Mouse (Mus musculus): Measurements from ENCODE around the gene Supt5. TPM values are rescaled to one million over a fixed set of nuclear protein-coding genes. Genes with fewer than 3 reads are reported as not detected.

Supt5 gene
- total RNA-seq, 2 experiments from 2014 or later = 52.8 to 52.9 TPM

DNA sequence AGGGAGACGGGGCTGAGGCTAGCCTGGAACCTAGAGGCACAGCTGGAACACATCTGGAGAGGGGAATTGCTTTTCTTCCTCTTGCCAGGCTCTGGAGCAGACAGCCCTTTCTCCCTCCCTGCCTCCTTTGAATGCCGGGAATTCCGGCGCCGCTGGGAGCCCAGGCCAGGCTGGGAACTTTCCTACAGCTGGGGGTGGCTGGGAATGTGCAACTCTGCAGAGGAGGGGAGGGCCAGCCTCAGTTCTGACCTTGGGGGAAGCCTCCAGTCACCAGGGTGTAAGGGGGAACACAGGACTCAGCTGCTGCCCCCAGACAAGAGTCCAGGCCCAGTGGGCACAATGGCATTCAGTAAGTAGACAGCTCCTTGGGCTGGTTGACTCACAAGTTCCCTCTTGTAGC, 18.4 kb upstream of the Supt5 start:
- peak; percentile 69 for DNase-seq (ENCODE audit: low spot score)
- intact Hi-C loops (cut with DNase I) = no loop called here

DNA sequence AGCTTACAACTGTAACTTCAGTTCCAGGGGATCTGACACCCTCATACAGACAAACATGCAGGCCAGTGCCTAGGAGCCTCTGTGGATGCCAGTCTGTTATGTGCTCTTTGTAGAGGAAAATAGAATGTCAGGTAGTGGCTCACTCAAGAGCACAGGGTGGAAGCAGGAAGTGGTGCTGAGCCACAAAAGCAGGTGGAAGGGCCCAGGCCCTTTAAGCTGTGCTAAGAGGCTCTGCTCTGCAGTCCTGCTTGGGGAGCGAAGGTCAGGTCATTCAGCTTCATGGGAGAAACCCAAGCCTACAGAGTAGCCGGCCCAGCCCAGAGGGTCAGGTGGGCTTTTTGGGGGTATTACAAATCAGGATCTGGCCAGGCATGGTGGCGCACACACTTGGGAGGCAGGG, 16.7 kb upstream of the Supt5 start:
- no peak for DNase-seq (ENCODE audit: low spot score)
- intact Hi-C loops (cut with DNase I) = no loop called here

DNA sequence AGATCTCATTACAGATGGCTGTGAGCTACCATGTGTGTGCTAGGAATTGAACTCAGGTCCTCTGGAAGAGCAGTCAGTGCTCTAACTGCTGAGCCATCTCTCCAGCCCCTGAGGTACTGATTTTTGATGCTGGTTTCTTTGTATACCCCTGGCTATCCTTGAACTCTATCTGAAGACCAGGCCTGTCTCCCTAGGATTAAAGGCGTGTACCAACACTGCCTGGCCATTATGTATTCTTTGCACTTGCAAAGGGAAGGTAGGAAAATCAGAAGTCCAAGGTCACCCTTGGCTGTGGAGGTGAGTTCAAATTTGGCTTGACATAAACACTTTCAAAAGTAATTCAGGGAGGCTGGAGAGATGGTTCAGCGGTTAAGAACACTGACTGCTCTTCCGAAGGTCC, 16.1 kb upstream of the Supt5 start:
- no peak for DNase-seq (ENCODE audit: low spot score)
- intact Hi-C loops (cut with DNase I) = loop anchor here (5.0 kb wide), 1 partner anchor 83 kb away; the partner anchor contains the start of gene Gmfg

DNA sequence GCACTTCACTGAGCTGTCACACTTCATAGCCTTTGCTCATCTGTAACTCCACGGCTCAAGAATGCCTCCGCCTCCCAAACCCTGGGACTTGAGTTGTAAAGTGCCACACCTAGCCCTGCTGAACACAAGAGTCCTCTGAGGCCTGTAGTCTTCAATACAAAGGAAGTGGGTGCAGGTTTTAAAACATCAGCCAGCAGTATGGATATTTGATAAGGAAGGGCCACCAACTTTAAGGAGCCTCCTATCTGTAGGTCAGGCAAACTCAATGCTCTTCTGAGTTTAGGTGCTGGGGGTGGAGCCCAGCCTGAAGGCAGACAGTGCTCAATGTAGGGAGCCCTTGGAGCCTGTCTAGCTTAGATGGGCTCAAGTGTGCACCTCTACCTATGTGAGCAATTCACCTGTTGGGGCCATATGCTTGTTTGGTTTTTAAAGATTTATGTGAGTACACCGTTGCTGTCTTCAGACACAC, 15.6 kb upstream of the Supt5 start:
- intact Hi-C loops (cut with DNase I) = loop anchor here (5.0 kb wide), 1 partner anchor 83 kb away; the partner anchor contains the start of gene Gmfg
- no peak for DNase-seq (ENCODE audit: low spot score)

DNA sequence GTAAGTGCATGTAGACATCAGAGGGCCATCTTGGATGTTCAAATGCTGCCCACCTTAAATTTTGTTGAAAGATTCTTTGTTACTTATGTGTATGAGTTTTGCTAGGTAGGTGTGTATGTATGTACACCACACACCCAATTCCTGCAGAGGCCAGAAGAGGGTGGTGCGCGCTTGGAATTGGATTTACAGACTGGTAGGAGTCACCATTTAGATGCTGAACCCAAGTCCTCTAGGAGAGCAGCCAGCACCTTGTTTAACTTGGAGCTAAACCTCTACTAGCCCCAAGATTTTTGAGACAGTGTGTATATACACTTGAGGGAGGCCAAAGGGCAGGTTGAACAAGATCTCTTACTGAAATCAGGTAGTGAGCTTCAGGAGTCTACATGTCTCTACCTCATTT, 14.7 kb upstream of the Supt5 start:
- no peak for DNase-seq (ENCODE audit: low spot score)
- intact Hi-C loops (cut with DNase I) = loop anchor here (5.0 kb wide), 1 partner anchor 84 kb away; the partner anchor contains the start of gene Gmfg

DNA sequence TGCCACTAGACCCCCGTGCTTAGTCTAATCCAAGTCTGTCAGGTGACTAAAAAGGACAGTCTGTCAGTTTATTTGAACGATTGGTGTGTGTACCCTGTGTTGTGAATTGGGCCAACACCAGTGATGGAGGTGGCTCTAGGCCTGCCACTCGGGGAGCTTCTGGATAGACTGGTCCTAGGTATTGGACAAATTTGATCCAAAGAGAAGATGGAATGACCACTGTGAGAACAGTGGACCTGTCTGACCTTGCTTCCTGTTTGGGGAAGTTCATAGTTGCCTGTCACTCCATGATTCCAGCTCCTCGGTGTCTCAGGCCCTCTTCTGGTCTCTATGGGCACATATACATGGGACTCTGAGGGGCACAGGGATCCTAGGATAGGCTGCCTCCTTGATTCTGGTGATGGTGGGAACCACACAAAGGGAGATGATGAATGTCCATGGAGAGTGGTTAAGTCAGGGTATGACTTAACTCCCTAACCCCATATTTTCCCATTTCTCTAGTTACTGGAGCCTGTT, 13.2 kb upstream of the Supt5 start:
- intact Hi-C loops (cut with DNase I) = loop anchor here (2.0 to 5.0 kb wide), 2 partner anchors 19 to 86 kb away; partner anchors contain the start of gene Gmfg
- no peak for DNase-seq (ENCODE audit: low spot score)

DNA sequence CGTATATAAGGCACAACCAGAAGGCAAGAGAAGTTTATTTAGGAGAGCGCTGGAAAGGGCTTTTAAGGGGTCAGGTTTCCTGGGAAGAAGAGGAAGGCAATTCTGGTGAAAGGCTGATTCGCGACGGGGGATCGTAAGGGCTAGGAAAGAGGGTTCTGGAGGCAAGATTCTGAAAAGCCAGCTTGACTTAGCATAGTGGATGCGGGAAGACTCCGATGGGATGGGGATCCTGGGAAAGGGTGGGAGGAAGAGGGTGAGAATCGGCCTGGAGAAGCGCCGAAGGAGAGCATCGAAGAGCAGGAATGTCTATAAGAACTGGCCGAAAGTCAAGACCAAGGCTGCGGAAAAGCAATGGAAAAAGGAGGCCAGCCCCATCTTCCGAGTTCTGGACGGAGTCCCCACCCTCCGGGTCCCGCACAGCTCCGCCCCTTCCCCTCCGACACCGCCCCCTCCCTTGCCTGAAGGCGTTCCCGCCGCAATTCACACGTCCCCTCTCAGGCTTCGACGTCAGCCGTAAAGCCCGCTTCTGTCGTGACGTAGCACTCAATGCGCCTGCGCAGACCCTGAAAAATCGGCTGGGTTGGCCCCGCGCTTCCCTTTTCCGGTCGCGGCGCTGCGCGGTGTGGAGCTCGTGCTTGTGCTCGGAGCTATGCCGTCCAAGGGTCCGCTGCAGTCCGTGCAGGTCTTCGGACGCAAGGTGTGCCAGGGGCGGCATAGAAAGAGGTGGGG, 11.8 kb upstream of the Supt5 start, which contains the start of gene Rps16:
TSS of gene Rps16 (plus strand) at position 498 of the 729 bp plus-strand sequence.
- peak; percentile 96 for DNase-seq (ENCODE audit: low spot score)
- intact Hi-C loops (cut with DNase I) = loop anchor here (2.0 to 5.0 kb wide), 2 partner anchors 20 to 87 kb away; partner anchors contain the start of gene Gmfg

DNA sequence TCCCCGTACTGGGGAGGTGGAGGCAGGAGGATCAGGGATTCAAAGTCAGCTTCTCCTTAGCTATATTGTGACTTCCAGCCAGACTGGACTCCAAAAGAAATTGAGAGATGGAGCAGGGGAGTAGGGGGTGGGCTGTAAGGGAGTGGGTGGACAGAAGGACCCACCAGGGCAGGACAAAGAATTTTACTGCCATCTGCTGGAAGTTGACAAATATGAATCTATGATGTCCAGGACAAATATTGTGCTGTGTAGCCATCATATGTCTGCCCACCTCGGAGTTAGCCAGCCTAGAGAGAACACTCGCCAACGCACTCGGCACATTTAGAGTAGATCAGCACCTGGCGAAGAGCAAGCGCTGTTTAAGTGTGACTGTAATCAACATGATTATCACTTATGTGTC, 10.1 kb upstream of the Supt5 start:
- DNase-seq (ENCODE audit: low spot score) = no peak
- intact Hi-C loops (cut with DNase I) = loop anchor here (5.0 kb wide), 1 partner anchor 71 kb away; the partner anchor contains the start of gene Eid2b

DNA sequence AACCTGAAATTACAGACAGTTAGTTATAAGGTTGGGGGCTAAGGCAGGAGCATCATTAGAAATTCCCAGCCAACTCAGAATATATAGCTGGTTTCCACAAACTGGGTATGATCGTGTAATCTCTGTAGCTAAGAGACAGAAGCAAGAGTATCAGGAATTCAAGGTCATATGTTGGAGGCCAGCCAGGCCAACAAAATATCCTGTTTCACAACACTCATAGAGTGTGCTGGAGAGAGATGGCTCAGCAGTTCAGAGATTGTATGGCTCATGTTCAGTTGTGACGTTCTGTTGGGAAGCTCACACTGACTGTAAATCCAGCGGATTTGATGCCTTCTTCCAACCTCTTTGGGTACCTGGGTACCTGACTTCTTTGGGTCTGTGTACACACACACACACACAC, 9.2 kb upstream of the Supt5 start:
- intact Hi-C loops (cut with DNase I) = loop anchor here (5.0 kb wide), 1 partner anchor 70 kb away; the partner anchor contains the start of gene Eid2b

DNA sequence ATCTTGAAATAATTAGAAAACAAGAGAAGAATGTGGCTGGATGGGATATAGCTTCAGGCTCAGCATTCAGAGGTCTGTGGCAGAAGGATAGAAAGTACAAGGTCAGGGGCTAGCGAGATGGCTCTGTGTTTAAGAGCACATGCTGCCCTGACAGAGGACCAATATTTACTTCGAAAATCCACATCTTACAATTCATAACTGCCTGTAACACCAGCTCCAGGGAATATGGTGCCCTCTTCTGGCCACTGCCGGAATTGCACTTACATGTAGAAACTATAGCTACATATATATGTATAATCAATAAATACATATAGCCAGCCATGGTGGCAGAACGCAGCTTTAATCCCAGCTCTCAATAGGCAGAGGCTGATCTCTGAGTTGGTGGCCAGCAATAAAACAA, 6.1 kb upstream of the Supt5 start:
- intact Hi-C loops (cut with DNase I) = loop anchor here (5.0 kb wide), 1 partner anchor 67 kb away; the partner anchor contains the start of gene Eid2b
- DNase-seq (ENCODE audit: low spot score) = no peak

More for the DNA sequence above, 9.2 kb upstream of the Supt5 start:
- DNase-seq (ENCODE audit: low spot score) = no peak

DNA sequence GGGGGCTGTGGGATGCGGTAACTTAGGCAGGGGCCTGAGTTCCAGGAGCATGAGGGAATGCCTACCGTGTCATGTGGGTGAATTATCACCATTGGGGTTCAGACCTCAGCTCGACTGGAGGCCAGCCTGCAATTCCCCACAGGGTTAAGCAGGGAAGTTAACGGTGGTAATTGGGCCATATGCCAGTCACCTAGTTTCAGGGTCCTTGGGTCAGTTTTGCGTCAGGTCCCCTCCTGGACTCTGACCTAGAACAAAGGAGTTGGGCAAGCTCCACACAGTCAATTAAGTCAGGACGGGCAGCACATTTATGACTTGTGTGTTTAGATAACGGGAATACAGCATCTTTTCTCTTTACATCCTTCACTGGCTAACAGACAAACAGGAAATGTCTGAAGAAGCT, 2.8 kb upstream of the Supt5 start:
- intact Hi-C loops (cut with DNase I) = no loop called here
- no peak for DNase-seq (ENCODE audit: low spot score)

DNA sequence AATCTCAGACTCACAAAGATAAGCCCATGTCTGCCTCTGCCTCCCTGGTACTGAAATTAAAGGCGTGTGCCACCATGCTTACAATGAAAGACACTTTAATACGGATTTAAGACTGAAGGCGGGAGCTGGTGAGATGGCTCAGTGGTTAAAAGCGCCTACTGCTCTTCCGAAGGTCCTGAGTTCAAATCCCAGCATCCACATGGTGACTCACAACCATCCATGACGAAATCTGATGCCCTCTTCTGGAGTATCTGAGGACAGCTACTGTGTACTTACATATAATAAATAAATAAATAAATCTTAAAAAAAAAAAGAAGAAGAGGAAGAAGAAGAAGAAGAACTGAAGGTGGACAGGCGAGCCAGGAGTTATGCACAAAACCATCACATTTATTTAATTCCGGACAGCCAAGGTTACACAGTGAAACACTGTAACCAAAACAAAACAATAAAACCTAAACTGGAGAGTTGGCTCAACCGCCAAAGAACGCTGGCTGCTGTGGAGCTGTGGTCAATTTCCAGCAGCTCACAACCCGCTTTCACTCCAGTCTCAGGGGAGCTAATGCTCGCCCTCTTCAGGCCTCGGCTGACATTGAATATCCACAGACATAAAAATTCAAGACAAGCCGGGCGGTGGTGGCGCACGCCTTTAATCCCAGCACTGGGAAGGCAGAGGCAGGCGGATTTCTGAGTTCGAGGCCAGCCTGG, 819 bp upstream of the Supt5 start:
- DNase-seq (ENCODE audit: low spot score) = peak; percentile 37
- intact Hi-C loops (cut with DNase I) = no loop called here

DNA sequence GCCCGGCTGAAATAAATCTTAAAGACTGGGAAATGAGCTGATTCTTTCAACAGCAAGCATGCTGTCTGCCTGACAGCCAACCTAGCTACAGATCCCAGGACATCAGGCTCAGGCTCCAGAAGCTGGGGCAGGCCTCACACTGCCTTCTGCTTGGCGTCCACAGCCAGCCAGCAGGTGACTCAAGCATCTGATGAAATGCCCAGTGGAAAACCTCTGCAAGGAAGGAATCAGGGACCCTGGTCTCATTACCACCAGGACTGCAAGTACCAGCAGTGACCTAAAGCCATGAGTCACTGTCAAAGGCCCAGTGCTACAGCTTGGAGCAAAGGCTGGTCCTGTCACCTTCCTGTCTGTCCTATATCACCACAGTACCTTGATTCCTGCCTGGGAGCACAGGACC, 3.1 kb downstream of the Supt5 start:
- intact Hi-C loops (cut with DNase I) = no loop called here
- no peak for DNase-seq (ENCODE audit: low spot score)

DNA sequence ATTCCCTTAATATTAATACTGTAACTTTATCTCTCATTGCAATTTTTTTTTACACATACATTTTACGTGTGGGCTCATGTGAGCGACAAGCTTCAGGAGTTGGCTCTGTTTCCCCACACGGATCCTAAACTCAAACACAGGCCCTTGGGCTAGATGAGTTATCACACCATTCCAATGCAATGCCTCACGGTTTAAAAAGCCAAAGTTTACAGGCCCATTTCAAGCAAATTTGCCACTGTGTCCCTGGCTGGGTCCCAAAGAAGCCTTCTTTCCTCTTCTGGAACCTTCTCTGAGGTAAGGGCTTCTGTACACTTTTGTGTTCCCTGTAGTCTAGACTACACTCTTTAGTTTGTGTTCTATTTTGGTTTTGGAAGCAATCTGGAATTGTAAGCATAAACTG, 4.0 kb downstream of the Supt5 start:
- DNase-seq (ENCODE audit: low spot score) = no peak
- intact Hi-C loops (cut with DNase I) = no loop called here

DNA sequence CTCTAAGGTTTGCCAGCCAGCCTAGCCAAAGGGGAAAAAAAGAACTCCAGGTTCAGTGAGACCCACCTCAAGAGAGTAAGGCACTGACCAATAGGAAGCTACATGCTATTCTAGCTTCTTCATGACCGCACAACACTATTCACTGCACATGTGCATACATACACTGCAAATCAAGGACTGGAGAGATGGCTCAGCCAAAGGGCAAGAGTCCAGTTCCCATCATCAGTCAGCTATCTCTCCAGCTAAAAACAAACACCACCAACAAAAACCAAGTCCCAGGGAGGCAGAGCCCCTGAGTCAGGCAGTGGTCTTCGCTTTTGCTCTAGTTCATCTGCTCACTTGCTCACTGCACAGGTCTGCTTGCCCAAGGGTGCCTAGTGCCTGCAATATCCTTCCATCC, 10.3 kb downstream of the Supt5 start:
- DNase-seq (ENCODE audit: low spot score) = no peak
- intact Hi-C loops (cut with DNase I) = no loop called here

DNA sequence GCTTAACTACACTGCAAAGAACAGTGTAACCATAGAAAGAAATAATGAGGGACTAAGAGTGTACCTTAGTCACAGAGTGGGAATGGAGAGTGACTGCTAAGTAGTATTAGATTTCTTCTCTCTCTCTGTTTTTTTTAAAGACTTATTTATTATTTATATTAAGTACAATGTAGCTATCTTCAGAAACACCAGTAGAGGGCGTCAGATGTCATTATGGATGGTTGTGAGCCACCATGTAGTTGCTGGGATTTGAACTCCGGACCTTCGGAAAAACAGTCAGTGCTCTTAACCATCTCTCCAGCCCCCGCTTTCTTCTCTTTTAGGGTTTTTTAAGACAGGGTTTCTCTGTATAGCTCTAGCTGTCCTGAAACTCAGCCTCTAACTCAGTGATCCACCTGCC, 12.1 kb downstream of the Supt5 start:
- no peak for DNase-seq (ENCODE audit: low spot score)
- intact Hi-C loops (cut with DNase I) = no loop called here

DNA sequence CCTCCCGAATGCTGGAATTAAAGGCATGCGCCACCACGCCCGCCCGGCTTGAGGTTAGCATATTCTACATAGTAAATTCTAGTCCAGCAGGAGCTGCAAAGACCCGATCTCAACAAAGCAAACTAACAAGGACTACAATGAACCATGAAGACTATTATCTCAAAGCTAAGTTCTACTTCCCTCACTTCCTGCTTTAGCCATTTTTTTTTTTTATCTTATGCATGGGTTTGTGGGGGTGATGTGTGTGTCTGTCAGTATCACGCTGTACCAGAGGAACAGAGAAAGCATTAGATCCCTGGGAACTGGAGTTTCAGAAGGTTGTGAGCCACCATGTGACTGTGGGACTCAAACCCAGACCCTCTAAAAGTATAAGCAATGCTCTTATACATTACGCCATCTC, 13.3 kb downstream of the Supt5 start:
- no peak for DNase-seq (ENCODE audit: low spot score)
- intact Hi-C loops (cut with DNase I) = no loop called here

DNA sequence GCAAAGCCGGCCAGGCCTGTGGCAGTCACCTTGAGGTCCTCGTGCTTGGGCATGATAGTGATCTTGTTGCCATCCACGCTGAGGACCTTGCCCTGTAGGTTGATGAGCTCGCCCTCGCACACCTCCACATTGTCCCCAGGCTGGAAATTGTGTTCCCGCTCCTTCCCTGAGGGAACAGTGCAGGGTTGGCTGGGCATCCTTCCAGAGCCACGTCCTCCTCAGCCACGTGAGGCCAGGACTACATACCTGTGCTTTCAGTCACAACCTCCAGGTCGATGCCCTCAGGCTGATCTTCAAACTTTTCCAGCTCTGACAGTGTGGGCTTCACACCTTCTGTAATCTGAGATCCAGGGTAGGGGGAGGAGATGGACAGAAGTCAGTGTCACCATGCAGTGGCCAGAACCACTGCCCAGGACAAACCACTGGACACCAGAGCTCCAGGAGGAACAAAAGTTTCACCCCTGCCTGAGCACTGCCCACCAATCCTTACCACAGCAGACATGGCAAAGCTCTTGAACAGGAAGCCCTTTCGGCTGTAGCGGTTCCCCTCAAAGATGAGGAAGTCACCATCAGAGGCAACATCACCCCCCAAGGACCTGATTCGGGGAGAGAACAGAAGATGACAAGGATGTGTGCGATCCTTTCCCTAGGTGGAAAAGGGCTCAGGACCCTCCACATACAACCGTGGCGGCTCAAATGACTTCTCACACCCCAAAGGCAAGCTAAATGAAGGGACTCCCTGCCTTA, 16.4 kb downstream of the Supt5 start:
- intact Hi-C loops (cut with DNase I) = no loop called here
- no peak for DNase-seq (ENCODE audit: low spot score)

DNA sequence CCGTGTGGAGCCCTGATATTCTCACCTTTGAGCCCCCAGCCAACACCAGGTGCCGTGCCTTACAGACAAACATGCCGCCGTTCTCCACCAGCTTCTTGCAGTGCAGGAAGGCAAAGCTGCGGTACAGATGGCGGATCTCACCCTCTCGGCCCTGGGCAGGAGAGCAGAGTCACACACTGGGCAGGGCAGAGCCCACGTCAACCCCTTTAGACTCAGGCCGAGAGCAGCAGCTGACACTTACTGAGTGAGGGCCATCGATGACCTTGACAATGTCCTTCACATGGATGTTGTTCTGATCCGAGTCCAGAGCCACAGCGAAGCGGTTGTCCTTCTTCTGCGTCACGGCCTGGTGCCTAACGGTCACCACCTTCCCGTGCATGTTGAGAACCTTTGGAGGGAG, 19.8 kb downstream of the Supt5 start:
- no peak for DNase-seq (ENCODE audit: low spot score)
- intact Hi-C loops (cut with DNase I) = no loop called here

DNA sequence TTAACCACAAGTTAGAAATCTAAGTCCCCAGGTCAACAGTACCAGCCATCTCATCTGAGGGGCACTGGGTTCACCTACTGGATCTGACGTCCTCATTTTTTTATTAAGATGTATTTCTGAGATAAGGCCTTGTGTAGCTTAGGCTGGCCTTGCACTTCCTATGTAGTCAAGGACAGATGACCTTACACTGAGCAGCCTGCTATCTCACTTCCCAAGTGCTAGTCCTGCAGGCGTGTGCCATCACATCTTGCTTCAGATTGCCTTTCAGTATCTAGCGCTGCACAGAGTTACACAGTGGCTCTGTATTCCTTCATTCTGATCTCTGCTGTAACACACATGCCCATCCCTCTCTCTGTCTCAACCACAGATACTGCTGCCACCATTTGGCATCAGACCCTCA, 20.5 kb downstream of the Supt5 start:
- intact Hi-C loops (cut with DNase I) = no loop called here
- DNase-seq (ENCODE audit: low spot score) = no peak

Data from heart, postnatal 25 days (tissue).